Mouse (Mus musculus) heart, embryonic 15.5 days (tissue): ENCODE data around the gene Adamts10. TPM values are rescaled to one million over a fixed set of nuclear protein-coding genes. Genes with fewer than 3 reads are reported as not detected.

Experiments used
- ATAC-seq: fragments of 200-750 bp; cut with Nextera tagmentation; replicated peaks from 2 replicates; pipeline ENCODE4 v1.8.0; 2017; ENCODE audit warnings: low read depth, moderate TSS enrichment; ENCODE audit not compliant: insufficient number of reproducible peaks, insufficient read depth, low FRiP score
- H3K27ac ChIP-seq: fragments of 300-500 bp; sonication (generic); 2 replicates; pipeline ENCODE4 v1.5.1; 2015; ENCODE audit warnings: mild to moderate bottlenecking, inconsistent platforms
- H3K27me3 ChIP-seq: fragments of 300-500 bp; sonication (generic); 2 replicates; pipeline ENCODE4 v1.6.1; 2015; ENCODE audit warnings: inconsistent platforms
- H3K36me3 ChIP-seq: fragments of 300-500 bp; sonication (generic); 2 replicates; pipeline ENCODE4 v1.6.1; 2015; ENCODE audit warnings: mild to moderate bottlenecking, inconsistent platforms
- H3K4me1 ChIP-seq: fragments of 300-500 bp; sonication (generic); replicated peaks from 2 replicates; pipeline ENCODE4 v1.6.1; 2015; ENCODE audit warnings: inconsistent platforms
- H3K4me2 ChIP-seq: fragments of 300-500 bp; sonication (generic); 2 replicates; pipeline ENCODE4 v1.6.1; 2015; ENCODE audit warnings: inconsistent platforms, mild to moderate bottlenecking, moderate library complexity
- H3K4me3 ChIP-seq: fragments of 300-500 bp; sonication (generic); 2 replicates; pipeline ENCODE4 v1.5.1; 2015; ENCODE audit warnings: mild to moderate bottlenecking, inconsistent platforms
- H3K9ac ChIP-seq: fragments of 300-500 bp; sonication (generic); 2 replicates; pipeline ENCODE4 v1.6.1; 2015; ENCODE audit warnings: mild to moderate bottlenecking, inconsistent platforms
- H3K9me3 ChIP-seq: fragments of 300-500 bp; sonication (generic); replicated peaks from 2 replicates; pipeline ENCODE4 v1.6.1; 2016; ENCODE audit warnings: inconsistent platforms
- WGBS: fragments of 180-500 bp; shearing (Covaris S2); methylation state at CpG from one replicate; pipeline ENCODE4 v1.1.7; 2015; ENCODE audit warnings: mixed read lengths; 5-methylcytosine and 5-hydroxymethylcytosine counted together
- polyA plus RNA-seq: library from polyadenylated mRNA; unstranded; fragments of >200 nt; fragmentation: Nextera tagmentation; extraction: Ambion mirVana; gene quantifications from 2 replicates; pipeline ENCODE4 v1.2.1, GENCODE M21; 2015

Gene Adamts10
- polyA plus RNA-seq, 1 experiment from 2014 or later = 30.4 TPM

DNA sequence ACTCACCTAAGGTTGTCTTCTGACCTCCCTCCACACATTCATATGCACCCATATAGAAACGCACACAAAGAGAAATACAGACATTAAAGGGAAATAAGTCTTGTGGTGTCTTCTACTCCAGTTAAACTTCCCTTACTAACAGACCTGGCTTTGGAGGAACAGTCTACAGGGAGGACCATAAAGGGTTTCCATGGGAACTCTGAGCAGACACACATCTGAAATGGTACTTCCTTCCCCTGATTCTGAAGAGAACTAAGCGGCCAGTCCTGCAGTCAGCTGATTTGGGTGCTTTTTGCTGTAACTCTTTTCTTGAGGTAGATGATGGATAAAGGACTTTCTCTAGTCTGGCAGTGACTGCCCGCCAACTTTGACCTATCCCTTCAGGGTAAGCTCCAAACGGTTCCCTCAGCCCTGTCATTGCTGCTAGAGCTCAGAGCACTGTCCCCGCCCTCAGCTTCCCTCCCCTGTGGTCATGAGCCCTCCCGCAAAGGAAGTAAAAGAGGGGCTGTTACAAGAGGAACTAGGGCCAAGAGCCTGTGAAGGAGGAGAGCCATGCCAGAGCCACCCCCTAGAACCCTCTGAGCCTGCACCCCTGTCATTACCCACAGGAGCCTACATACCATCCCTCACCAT, 31.3 kb downstream of the Adamts10 start, which contains the start of gene Myo1f:
TSS of gene Myo1f (plus strand) at position 485 of the 633 bp plus-strand sequence.
- Histone ChIP-seq H3K27me3 (no peaks in the 10 kb centered on the region), H3K27ac (no peak within 1 kb of the TSS), H3K4me3 (no peak within 1 kb of the TSS), H3K9me3 (no peaks in the 10 kb centered on the region), H3K4me1 (no peaks in the 10 kb centered on the region), H3K9ac (no peak within 1 kb of the TSS), H3K4me2 (no peak within 1 kb of the TSS), H3K36me3 (peaks cover 4% of the 10 kb centered on the region; the same call in 1 of the 2 replicates)
- WGBS = 30% methylated on average over 6 of the region's 6 CpGs
- ATAC-seq = no peak

DNA sequence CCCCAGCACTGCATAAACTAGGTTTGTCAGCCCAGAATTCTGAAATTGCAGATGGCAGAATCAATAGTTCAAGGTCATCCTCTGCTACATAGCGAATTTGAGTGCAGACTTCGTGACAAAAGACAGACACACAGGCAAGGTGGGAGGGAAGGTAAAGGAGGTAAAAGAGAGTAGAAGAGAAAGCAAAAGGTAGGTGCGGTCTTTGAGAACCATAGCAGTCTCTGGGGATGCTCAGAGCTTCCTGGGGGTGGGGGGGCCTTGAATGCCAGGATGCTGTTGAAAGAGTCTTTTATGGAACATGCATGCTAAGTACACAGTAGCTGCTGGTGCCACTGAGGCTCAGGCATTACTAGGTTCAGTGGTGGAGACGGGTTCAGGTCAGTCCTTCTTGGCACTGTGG, 33.9 kb downstream of the Adamts10 start:
- Histone ChIP-seq H3K9ac (no peak overlapping the region), H3K36me3 (peaks cover 4% of the 10 kb centered on the region; the same call in 1 of the 2 replicates), H3K4me3 (no peak overlapping the region), H3K9me3 (no peaks in the 10 kb centered on the region), H3K4me2 (no peak overlapping the region), H3K27ac (no peak overlapping the region), H3K27me3 (no peaks in the 10 kb centered on the region), H3K4me1 (no peaks in the 10 kb centered on the region)
- no peak for ATAC-seq
- 76% methylated on average over 4 of the region's 4 CpGs for WGBS

- Histone ChIP-seq H3K9ac (no peak overlapping the region), H3K36me3 (no peaks in the 10 kb centered on the region), H3K27ac (no peak overlapping the region), H3K4me2 (no peak overlapping the region), H3K9me3 (no peaks in the 10 kb centered on the region), H3K4me1 (no peaks in the 10 kb centered on the region), H3K27me3 (no peaks in the 10 kb centered on the region), H3K4me3 (no peak overlapping the region)
- 53% methylated on average over 2 of the region's 2 CpGs for WGBS
- no peak for ATAC-seq
These were observed 39.6 kb downstream of the Adamts10 start for GRCm38 (mm10) chr17:33563527-33564076.

DNA sequence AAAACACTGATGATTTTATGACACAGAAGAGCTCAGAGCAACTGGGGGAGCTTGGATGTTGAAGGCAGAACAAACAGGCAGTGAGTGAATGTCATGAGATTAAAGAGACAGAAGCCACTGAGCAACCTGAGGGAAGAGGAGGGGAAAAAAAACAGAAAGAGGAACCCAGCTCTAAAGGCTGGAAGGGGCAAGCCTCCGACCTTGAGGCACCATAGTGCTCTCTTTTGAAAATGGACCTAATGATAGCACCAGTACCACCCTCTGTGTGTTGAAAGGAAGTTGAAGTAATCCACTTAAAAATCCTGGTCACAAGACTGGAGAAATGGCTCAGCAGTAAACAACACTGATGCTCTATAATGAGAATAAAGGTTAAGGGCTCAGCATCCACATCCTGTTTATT, 40.6 kb downstream of the Adamts10 start:
- H3K4me3 ChIP-seq = no peak overlapping the region
- ATAC-seq = no peak
- H3K27me3 ChIP-seq = no peaks in the 10 kb centered on the region
- no peak overlapping the region for H3K27ac ChIP-seq
- H3K36me3 ChIP-seq = no peaks in the 10 kb centered on the region
- no peak overlapping the region for H3K4me2 ChIP-seq
- WGBS = 57% methylated on average over 1 of the region's 1 CpGs
- no peak overlapping the region for H3K9ac ChIP-seq
- H3K4me1 ChIP-seq = no peaks in the 10 kb centered on the region
- H3K9me3 ChIP-seq = no peaks in the 10 kb centered on the region

GRCm38 (mm10) chr17:33566182-33566581, 42.2 kb downstream of the Adamts10 start:
- Histone ChIP-seq H3K9ac (no peak overlapping the region), H3K27ac (no peak overlapping the region), H3K27me3 (no peaks in the 10 kb centered on the region), H3K36me3 (no peaks in the 10 kb centered on the region), H3K4me2 (no peak overlapping the region), H3K4me1 (no peaks in the 10 kb centered on the region), H3K9me3 (no peaks in the 10 kb centered on the region), H3K4me3 (no peak overlapping the region)
- WGBS = 51% methylated on average over 2 of the region's 2 CpGs
- ATAC-seq = no peak

GRCm38 (mm10) chr17:33584061-33584460, 60.1 kb downstream of the Adamts10 start:
- H3K27me3 ChIP-seq = no peaks in the 10 kb centered on the region
- no peak for ATAC-seq
- 76% methylated on average over 4 of the region's 4 CpGs for WGBS
- no peak overlapping the region for H3K4me3 ChIP-seq
- H3K9me3 ChIP-seq = no peaks in the 10 kb centered on the region
- no peak overlapping the region for H3K27ac ChIP-seq
- H3K4me1 ChIP-seq = no peaks in the 10 kb centered on the region
- no peak overlapping the region for H3K4me2 ChIP-seq
- H3K36me3 ChIP-seq = no peaks in the 10 kb centered on the region
- no peak overlapping the region for H3K9ac ChIP-seq

GRCm38 (mm10) chr17:33586011-33586410, 62.0 kb downstream of the Adamts10 start:
- no peak overlapping the region for H3K27ac ChIP-seq
- 63% methylated on average over 17 of the region's 17 CpGs for WGBS
- ATAC-seq = no peak
- H3K9me3 ChIP-seq = no peaks in the 10 kb centered on the region
- no peaks in the 10 kb centered on the region for H3K36me3 ChIP-seq
- no peak overlapping the region for H3K9ac ChIP-seq
- H3K4me2 ChIP-seq = no peak overlapping the region
- H3K4me3 ChIP-seq = no peak overlapping the region
- no peaks in the 10 kb centered on the region for H3K4me1 ChIP-seq
- no peaks in the 10 kb centered on the region for H3K27me3 ChIP-seq

DNA sequence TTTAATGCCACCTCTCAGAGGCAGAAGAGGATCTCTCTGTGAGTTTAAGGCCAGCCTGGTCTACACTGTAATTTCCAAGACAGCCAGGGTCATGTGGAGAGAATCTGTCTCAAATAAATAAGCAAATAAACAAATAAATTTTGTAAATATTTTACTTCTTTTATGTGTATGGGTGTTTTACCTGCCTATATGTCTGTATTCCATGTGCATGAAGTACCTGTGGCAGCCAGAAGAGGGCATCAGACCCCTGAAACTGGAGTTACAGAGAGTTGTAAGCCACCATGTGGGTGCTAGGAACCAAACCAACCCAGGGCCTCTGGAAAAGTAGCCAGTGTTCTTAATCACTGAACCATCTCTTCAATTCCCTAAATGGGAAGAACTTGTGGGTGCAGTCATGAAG, 73.3 kb downstream of the Adamts10 start:
- Histone ChIP-seq H3K27me3 (no peaks in the 10 kb centered on the region), H3K9ac (no peak overlapping the region), H3K9me3 (no peaks in the 10 kb centered on the region; the same call in 1 of the 2 replicates), H3K36me3 (no peaks in the 10 kb centered on the region), H3K4me1 (no peaks in the 10 kb centered on the region), H3K27ac (no peak overlapping the region), H3K4me2 (no peak overlapping the region), H3K4me3 (no peak overlapping the region)
- no peak for ATAC-seq

DNA sequence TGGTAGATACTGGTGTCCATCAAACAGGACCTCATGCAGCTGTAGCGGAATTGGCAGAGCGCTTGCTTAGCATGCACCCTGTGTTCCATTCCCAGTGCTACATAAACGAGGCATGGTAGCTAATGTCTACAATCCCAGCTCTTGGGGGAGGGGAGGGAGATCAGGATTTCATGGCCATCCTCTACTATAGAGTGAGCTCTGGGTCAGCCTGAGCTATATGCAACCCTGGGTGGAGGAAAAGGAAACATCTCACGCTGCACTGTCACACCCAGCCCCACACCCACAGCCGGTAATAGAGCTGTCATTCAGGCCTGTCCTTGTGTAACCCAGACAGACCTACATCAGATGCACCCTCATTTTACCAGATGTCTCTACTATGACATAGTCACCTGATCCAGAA, 74.5 kb downstream of the Adamts10 start:
- H3K4me2 ChIP-seq = no peak overlapping the region
- no peaks in the 10 kb centered on the region for H3K4me1 ChIP-seq
- no peaks in the 10 kb centered on the region for H3K36me3 ChIP-seq
- no peak overlapping the region for H3K4me3 ChIP-seq
- no peak overlapping the region for H3K9ac ChIP-seq
- no peak for ATAC-seq
- no peaks in the 10 kb centered on the region for H3K27me3 ChIP-seq
- WGBS = 83% methylated on average over 5 of the region's 5 CpGs
- no peak overlapping the region for H3K27ac ChIP-seq
- H3K9me3 ChIP-seq = no peaks in the 10 kb centered on the region; the same call in 1 of the 2 replicates

- no peak overlapping the region for H3K4me3 ChIP-seq
- no peak overlapping the region for H3K27ac ChIP-seq
- H3K9ac ChIP-seq = no peak overlapping the region
- ATAC-seq = no peak
- no peaks in the 10 kb centered on the region for H3K36me3 ChIP-seq
- no peaks in the 10 kb centered on the region for H3K27me3 ChIP-seq
- 77% methylated on average over 8 of the region's 8 CpGs for WGBS
- no peaks in the 10 kb centered on the region; the same call in 1 of the 2 replicates for H3K9me3 ChIP-seq
- H3K4me2 ChIP-seq = no peak overlapping the region
- H3K4me1 ChIP-seq = no peaks in the 10 kb centered on the region
These were observed 76.0 kb downstream of the Adamts10 start for GRCm38 (mm10) chr17:33599836-33600475.

- ATAC-seq = no peak
- H3K4me1 ChIP-seq = no peaks in the 10 kb centered on the region
- H3K27ac ChIP-seq = no peak overlapping the region
- WGBS = 78% methylated on average over 3 of the region's 3 CpGs
- no peaks in the 10 kb centered on the region for H3K27me3 ChIP-seq
- H3K4me2 ChIP-seq = no peak overlapping the region
- no peaks in the 10 kb centered on the region for H3K36me3 ChIP-seq
- H3K4me3 ChIP-seq = no peak overlapping the region
- H3K9ac ChIP-seq = no peak overlapping the region
- H3K9me3 ChIP-seq = no peaks in the 10 kb centered on the region; the same call in 1 of the 2 replicates
These were observed 76.8 kb downstream of the Adamts10 start for GRCm38 (mm10) chr17:33600831-33601230.

DNA sequence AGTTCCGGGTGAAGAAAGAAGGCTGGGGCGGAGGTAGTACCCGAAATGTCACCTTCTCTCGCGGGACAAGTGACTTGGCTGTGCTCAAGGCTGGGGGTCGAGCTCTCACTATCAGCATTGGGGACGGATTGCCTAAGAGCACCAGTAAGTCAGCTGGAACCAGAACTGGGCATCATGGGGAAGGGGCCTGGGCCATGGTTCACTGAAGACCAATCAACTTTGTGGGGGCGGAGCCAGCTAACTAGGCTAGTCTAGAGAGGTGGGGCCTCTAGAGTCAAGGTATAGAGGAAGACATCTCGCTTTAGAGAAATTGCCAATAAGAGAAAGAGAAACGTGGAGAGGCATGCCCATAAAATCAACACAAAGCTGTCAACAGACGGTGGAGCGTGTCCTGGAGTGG, 77.9 kb downstream of the Adamts10 start:
- Histone ChIP-seq H3K27me3 (no peaks in the 10 kb centered on the region), H3K4me1 (no peaks in the 10 kb centered on the region), H3K9me3 (no peaks in the 10 kb centered on the region; the same call in 1 of the 2 replicates), H3K9ac (no peak overlapping the region), H3K4me3 (no peak overlapping the region), H3K4me2 (no peak overlapping the region), H3K36me3 (no peaks in the 10 kb centered on the region), H3K27ac (no peak overlapping the region)
- WGBS = 71% methylated on average over 12 of the region's 12 CpGs
- ATAC-seq = no peak
